Mouse (Mus musculus) liver, adult 2 months (tissue): ENCODE measurements around the gene Pank1. TPM values are rescaled to one million over a fixed set of nuclear protein-coding genes. Genes with fewer than 3 reads are reported as not detected.

ENCODE experiments used
- DNase-seq: peaks from one replicate; pipeline ENCODE4 v3.0.0-alpha.2; 2011; ENCODE audit warnings: low read depth, low spot score; ENCODE audit errors: extremely low read depth
- H3K27ac ChIP-seq: fragments of 200-500 bp; replicated peaks from 2 replicates; pipeline ENCODE4 v1.5.1; 2012; ENCODE audit warnings: low read depth, mild to moderate bottlenecking, control low read depth, inconsistent platforms, low read length; ENCODE audit not compliant: insufficient read depth
- H3K27me3 ChIP-seq: fragments of 200-500 bp; 2 replicates; pipeline ENCODE4 v1.6.1; 2012; ENCODE audit warnings: mild to moderate bottlenecking, moderate library complexity, low read length, inconsistent platforms; ENCODE audit not compliant: control insufficient read depth, insufficient read depth
- H3K36me3 ChIP-seq: fragments of 200-500 bp; 2 replicates; pipeline ENCODE4 v1.6.1; 2012; ENCODE audit warnings: low read length, inconsistent platforms; ENCODE audit not compliant: control insufficient read depth, insufficient read depth
- H3K4me1 ChIP-seq: fragments of 200-500 bp; 2 replicates; pipeline ENCODE4 v1.6.1; 2011; ENCODE audit warnings: low read length; ENCODE audit not compliant: control insufficient read depth, insufficient read depth
- H3K4me3 ChIP-seq: fragments of 200-500 bp; 2 replicates; pipeline ENCODE4 v1.5.1; 2011; ENCODE audit warnings: low read depth, mild to moderate bottlenecking, control low read depth, low read length, moderate library complexity; ENCODE audit not compliant: insufficient read depth
- H3K79me2 ChIP-seq: fragments of 200-500 bp; 2 replicates; pipeline ENCODE4 v1.6.1; 2012; ENCODE audit warnings: inconsistent platforms, mild to moderate bottlenecking, low read length, moderate library complexity; ENCODE audit not compliant: control insufficient read depth, insufficient read depth
- H3K9ac ChIP-seq: fragments of 200-500 bp; 2 replicates; pipeline ENCODE4 v1.6.1; 2012; ENCODE audit warnings: low read depth, mild to moderate bottlenecking, control low read depth, inconsistent platforms, low read length
- CTCF ChIP-seq: fragments of 200-500 bp; IDR thresholded peaks from 2 replicates; pipeline ENCODE4 v1.5.1; 2011; ENCODE audit warnings: low read depth, low read length, control low read depth
- POLR2A ChIP-seq: fragments of 200-500 bp; IDR thresholded peaks from 2 replicates; pipeline ENCODE4 v1.6.1; 2011; ENCODE audit warnings: low read length, control low read depth; ENCODE audit not compliant: insufficient read depth; ENCODE audit errors: extremely low read depth
- whole genome bisulfite sequencing: fragments of 180-500 bp; shearing (Covaris S2); methylation state at CpG from one replicate; pipeline ENCODE4 v1.1.7; 2018; 5-methylcytosine and 5-hydroxymethylcytosine counted together
- polyA plus RNA-seq: library from polyadenylated mRNA; depleted of rRNA; stranded (reverse); fragments of >200 nt; gene quantifications from 2 replicates; pipeline ENCODE4 v1.2.3, GENCODE M21; 2012
- total RNA-seq: library from RNA; depleted of rRNA; stranded (reverse); fragments of >200 nt; gene quantifications from 2 replicates; pipeline ENCODE4 v1.2.3, GENCODE M21; 2014

The Pank1 gene
- total and polyA plus RNA-seq, 2 experiments = 14.1 to 259 TPM

GRCm38 (mm10) chr19:34814696-34815095 lies 64.6 kb downstream of the Pank1 start:
- 79% methylated on average over 4 of the region's 4 CpGs for WGBS
- peaks cover 43% of the 10 kb centered on the region for H3K36me3 ChIP-seq
- no peak overlapping the region for H3K9ac ChIP-seq
- DNase-seq = no peak
- H3K79me2 ChIP-seq = no peaks in the 10 kb centered on the region
- H3K4me1 ChIP-seq = peaks cover 21% of the 10 kb centered on the region
- no peak overlapping the region for H3K27ac ChIP-seq
- TF ChIP-seq POLR2A = no peak
- no peak for TF ChIP-seq CTCF
- no peak overlapping the region for H3K4me3 ChIP-seq
- H3K27me3 ChIP-seq = no peaks in the 10 kb centered on the region

- DNase-seq = no peak
- H3K36me3 ChIP-seq = peaks cover 44% of the 10 kb centered on the region
- H3K27me3 ChIP-seq = no peaks in the 10 kb centered on the region
- no peak for TF ChIP-seq CTCF
- TF ChIP-seq POLR2A = no peak
- no peak overlapping the region for H3K4me3 ChIP-seq
- no peaks in the 10 kb centered on the region for H3K79me2 ChIP-seq
- peak overlapping the region; percentile 38; the same call in 1 of the 2 replicates for H3K27ac ChIP-seq
- 41% methylated on average over 6 of the region's 6 CpGs for WGBS
- no peak overlapping the region for H3K9ac ChIP-seq
- H3K4me1 ChIP-seq = peaks cover 17% of the 10 kb centered on the region
Measured at GRCm38 (mm10) chr19:34813961-34814360, 65.3 kb downstream of the Pank1 start.

DNA sequence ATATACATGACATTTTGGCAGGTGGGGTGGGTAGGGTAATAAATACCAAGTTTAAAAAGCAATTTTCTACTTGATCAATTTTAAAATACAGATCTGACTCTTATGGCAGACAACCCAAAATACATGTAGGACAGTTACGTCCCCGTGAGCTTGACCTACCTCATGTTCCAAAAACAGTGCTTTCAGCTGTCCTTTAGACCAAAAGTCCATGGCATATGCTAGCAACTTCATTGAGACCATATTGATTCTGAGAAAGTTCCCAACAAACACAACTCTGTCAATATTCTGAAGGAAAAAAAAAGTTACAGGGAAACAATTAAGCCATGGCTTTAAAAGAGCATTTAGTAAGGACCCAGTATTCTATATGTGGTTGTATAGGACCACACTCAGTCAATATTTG lies 65.7 kb downstream of the Pank1 start:
- H3K9ac ChIP-seq = no peak overlapping the region
- DNase-seq = peak; percentile 91
- H3K27me3 ChIP-seq = no peaks in the 10 kb centered on the region
- H3K4me3 ChIP-seq = no peak overlapping the region
- TF ChIP-seq POLR2A (no peak), CTCF (no peak)
- no peaks in the 10 kb centered on the region for H3K79me2 ChIP-seq
- WGBS = 18% methylated on average over 2 of the region's 2 CpGs
- H3K27ac ChIP-seq = no peak overlapping the region
- H3K4me1 ChIP-seq = peaks cover 14% of the 10 kb centered on the region
- H3K36me3 ChIP-seq = peaks cover 41% of the 10 kb centered on the region

DNA sequence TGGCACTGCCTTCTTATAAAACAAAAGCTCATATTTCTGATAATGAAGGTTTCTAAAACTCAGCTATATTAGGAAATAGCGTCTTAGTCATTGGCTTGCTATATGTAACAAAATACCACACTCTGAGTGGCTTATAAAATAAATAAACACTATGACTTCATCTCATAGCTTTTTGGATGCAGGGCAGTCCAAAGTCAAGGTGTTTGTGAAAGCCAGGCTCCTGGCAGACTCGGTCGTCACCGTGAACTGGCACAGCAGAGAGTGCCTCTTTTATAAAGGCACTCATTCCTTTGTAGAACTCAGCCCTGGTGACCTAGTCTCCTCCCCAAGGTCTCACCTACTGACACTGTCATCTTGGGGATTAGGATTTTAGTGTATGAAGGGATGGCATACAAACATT lies 66.5 kb downstream of the Pank1 start:
- H3K9ac ChIP-seq = no peak overlapping the region
- no peak for TF ChIP-seq POLR2A
- TF ChIP-seq CTCF = no peak
- no peaks in the 10 kb centered on the region for H3K27me3 ChIP-seq
- peak; percentile 75 for DNase-seq
- peaks cover 11% of the 10 kb centered on the region for H3K4me1 ChIP-seq
- WGBS = 34% methylated on average over 4 of the region's 4 CpGs
- no peaks in the 10 kb centered on the region for H3K79me2 ChIP-seq
- H3K4me3 ChIP-seq = no peak overlapping the region
- H3K27ac ChIP-seq = peak overlapping the region; percentile 30
- peaks cover 38% of the 10 kb centered on the region for H3K36me3 ChIP-seq

DNA sequence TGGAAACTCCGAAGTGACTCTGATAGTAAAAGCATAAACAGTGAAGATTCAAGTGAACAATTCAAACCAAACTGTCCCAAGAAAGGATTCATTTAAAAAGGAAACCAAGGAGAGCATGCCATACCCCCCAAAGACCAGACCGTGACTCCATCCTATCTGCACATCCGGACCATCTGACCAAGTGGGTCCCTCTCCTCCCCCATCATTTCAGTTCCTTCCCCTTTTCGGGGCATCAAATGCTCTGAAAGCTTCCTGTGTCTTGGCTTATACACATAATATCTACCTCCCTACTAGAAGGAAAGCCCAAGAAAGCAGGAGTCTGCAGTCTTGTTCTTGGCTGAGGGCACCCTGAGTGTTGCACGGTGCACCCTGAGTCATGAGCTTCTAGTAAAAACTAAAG lies 72.1 kb downstream of the Pank1 start:
- H3K9ac ChIP-seq = no peak overlapping the region
- H3K36me3 ChIP-seq = peaks cover 31% of the 10 kb centered on the region
- no peak overlapping the region for H3K27ac ChIP-seq
- TF ChIP-seq POLR2A (no peak), CTCF (no peak)
- no peak for DNase-seq
- no peaks in the 10 kb centered on the region for H3K79me2 ChIP-seq
- H3K4me3 ChIP-seq = no peak overlapping the region
- WGBS = 83% methylated on average over 5 of the region's 5 CpGs
- H3K4me1 ChIP-seq = peaks cover 7% of the 10 kb centered on the region; the same call in 1 of the 2 replicates
- no peaks in the 10 kb centered on the region for H3K27me3 ChIP-seq

GRCm38 (mm10) chr19:34805071-34805470 lies 74.2 kb downstream of the Pank1 start:
- no peak for TF ChIP-seq CTCF
- no peak for TF ChIP-seq POLR2A
- Histone ChIP-seq H3K79me2 (no peaks in the 10 kb centered on the region), H3K4me3 (no peak overlapping the region)

More at GRCm38 (mm10) chr19:34805071-34805470, 74.2 kb downstream of the Pank1 start:
- peak; percentile 72 for DNase-seq
- H3K4me1 ChIP-seq = peaks cover 7% of the 10 kb centered on the region; the same call in 1 of the 2 replicates
- no peaks in the 10 kb centered on the region for H3K27me3 ChIP-seq
- no peak overlapping the region for H3K9ac ChIP-seq
- 41% methylated on average over 2 of the region's 2 CpGs for WGBS
- H3K27ac ChIP-seq = peak overlapping the region; percentile 68
- H3K36me3 ChIP-seq = peaks cover 13% of the 10 kb centered on the region
